Mouse (Mus musculus) right cerebral cortex, postnatal 14 days (tissue): ENCODE data around the gene Zfp146.
"Not testable (repeated sequence)": the region's sequence is repeated elsewhere in the genome, so short reads cannot be mapped to it uniquely, and the experiment has no call there.

Source experiments
- DNase-seq: peaks from one replicate; pipeline ENCODE4 v3.0.0; 2022

Gene Zfp146

GRCm38 (mm10) chr7:30169583-30170282 lies at the start of gene Zfp146:
Gene Zfp146 (minus strand): TSS chr7:30169750.
- peak; percentile 80 for DNase-seq

- no peak for DNase-seq
These were observed 47.7 kb upstream of the Zfp146 start for GRCm38 (mm10) chr7:30217277-30217676.

- DNase-seq = peak; percentile 81
These were observed 47.2 kb upstream of the Zfp146 start for GRCm38 (mm10) chr7:30216723-30217151.

- no peak for DNase-seq
These were observed 46.3 kb upstream of the Zfp146 start for GRCm38 (mm10) chr7:30215875-30216274.

GRCm38 (mm10) chr7:30213881-30214280 lies 44.3 kb upstream of the Zfp146 start:
- no peak for DNase-seq

- no peak for DNase-seq
These were observed 41.5 kb upstream of the Zfp146 start for GRCm38 (mm10) chr7:30211025-30211424.

- DNase-seq = not testable (repeated sequence)
These were observed 36.8 kb upstream of the Zfp146 start for GRCm38 (mm10) chr7:30206364-30206763.

- DNase-seq = no peak
These were observed 35.8 kb upstream of the Zfp146 start for GRCm38 (mm10) chr7:30205383-30205782.

DNA sequence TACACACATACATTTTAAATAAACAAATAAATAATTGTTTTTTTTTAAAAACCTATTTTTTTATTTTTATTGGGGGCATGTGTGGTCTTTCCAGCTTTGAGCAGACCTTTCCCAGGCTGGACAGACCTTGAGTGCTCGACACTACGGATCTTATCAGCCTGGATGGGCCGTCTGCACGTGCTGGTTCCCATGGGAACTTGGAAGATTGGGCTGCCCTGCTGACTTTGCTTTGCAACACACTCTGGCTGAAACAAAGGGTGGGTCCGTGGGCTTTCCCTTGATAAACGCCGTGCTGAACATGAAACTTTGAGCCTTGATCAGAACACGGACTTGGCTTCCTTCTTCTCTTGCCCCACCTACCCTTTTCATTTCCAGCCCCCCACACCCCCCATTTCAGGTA lies 34.8 kb upstream of the Zfp146 start:
- no peak for DNase-seq

GRCm38 (mm10) chr7:30202895-30203690 lies 33.5 kb upstream of the Zfp146 start:
- no peak for DNase-seq

DNA sequence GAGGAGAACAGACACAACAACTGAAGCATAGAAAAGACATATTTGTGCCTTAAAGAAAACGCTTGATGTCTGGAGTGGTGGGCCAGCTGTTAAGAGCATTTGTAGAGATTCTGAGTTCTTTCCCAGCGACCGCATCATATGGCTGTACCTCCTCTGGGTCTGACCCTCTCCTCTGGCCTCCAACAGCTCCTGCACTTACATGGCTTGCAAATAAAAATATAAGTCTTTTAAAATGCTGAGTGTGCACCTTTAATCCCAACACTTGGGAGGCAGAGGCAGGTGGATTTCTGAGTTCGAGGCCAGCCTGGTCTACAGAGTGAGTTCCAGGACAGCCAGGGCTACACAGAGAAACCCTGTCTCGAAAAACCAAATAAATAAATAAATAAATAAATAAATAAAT lies 31.1 kb upstream of the Zfp146 start:
- not testable (repeated sequence) for DNase-seq

- no peak for DNase-seq
These were observed 30.6 kb upstream of the Zfp146 start for GRCm38 (mm10) chr7:30200200-30200599.

- no peak for DNase-seq
These were observed 30.1 kb upstream of the Zfp146 start for GRCm38 (mm10) chr7:30199498-30200139.

DNA sequence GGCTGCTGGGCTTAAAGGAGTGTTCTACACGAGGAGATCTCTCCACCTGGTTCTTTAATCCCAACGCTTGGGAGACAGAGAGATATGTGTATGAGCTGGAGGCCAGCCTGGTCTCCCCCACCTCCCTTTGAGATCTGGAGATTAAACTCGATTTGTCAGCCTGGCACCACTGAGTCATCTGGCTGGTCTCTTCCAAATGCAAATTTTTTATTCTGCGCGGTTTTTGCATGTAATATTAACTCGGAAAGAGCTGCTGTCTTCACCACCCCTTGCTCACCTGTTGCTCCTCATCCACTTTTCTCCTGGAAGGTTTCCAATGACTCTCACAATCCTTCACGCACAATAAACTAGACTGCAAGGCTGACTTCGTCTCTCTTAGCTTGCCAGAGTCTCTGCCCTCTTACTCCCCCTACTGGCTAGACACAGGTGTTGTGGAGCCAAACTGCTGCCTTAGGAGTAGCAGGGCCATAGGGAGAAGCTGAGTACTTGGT lies 29.0 kb upstream of the Zfp146 start, which contains the start of gene Capns1:
Gene Capns1, minus strand, starts transcription at position 331 of the 491 bp plus-strand sequence.
- DNase-seq = no peak

DNA sequence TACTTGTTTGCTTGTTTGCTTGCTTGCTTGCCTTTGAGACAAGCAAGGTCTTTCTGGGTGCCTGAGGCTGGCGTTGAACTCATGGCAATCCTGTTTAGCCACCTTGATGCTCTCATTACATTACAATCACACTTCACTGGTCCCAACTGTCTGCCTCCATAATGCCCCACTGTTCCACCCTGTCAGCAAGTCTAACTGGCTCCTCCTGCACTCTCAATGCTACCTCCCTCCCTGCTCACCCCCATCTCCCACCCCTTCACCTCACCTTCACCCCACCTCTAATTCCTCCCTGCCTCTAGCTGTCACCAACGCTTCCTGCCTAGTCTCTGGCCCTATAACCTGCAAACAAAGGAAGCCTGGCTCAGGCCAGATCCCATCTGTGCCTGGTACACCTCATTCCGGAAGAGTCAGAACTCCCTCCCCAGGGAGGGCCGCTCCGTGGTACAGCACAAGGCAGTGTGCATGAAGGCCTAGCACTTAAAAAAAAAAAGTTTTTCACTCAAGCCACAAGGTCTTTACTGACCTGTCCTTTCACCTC lies 28.1 kb upstream of the Zfp146 start:
- DNase-seq = no peak

GRCm38 (mm10) chr7:30196171-30196570 lies 26.6 kb upstream of the Zfp146 start:
- DNase-seq = no peak

- DNase-seq = no peak
These were observed 25.9 kb upstream of the Zfp146 start for GRCm38 (mm10) chr7:30195461-30195860.

DNA sequence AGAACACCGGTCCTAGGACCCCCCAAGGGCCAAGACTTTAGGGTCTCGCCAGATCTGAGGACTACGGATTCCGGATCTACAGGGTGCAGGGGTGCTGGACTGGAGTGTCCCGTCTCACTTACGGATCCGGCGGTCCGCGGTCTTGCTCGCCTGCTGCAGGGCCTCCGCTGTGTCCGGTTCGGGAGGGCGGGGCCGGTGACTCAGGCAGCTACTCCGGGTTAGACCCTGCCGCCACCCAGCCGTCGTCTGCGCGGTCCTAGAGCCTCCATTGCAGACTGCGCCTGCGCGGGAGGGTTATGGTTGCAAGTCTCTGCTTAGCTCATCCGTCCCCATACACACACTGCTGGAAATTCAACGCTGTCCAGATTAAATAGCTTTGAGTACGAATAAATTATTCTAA lies 25.3 kb upstream of the Zfp146 start:
- peak; percentile 98 for DNase-seq

- peak; percentile 50 for DNase-seq
These were observed 24.7 kb upstream of the Zfp146 start for GRCm38 (mm10) chr7:30194101-30194831.

DNA sequence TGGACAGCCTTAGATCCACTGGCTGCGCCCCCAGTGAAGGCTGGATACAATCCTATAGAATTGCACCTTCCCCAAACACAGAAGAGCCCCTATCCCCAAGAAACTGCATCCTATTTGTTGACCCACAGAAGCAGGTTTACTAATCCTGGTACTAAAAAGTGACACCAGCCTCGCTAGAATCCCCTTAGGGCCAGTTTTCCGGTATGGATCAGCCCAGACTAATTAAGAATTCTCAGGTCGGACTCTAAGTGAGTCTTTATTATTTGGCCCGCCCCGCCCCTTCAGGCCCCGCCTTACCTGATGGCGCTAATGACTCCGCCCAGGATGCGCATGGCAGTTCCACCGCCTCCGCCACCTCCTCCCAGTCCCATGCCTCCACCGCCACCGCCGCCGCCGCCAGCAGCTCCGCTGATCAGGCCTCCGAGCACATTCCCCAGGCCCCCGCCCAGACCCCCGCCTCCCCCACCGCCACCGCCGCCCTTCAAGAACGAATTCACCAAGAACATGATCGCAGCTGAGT lies 24.1 kb upstream of the Zfp146 start:
- peak; percentile 66 for DNase-seq

DNA sequence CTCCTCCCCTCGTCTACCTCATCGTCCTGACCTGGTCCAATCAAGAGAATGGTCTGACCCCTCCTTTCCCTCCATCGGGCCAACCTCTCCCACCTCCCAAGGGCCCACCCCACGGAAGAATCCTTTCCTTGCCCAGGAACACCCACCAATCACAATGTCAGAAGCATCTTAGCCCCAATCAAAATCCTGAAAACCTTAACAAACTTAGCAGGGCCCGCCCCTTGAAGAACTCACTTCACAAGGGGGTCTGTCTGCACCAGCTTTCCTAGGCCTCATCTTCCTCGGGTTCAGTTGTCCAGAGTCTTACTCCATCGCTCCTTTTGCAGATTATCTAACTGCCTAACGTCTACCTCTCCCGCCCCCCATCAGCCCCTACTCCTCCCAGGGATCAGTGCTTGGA lies 23.5 kb upstream of the Zfp146 start:
- no peak for DNase-seq

- DNase-seq = no peak
These were observed 22.5 kb upstream of the Zfp146 start for GRCm38 (mm10) chr7:30192088-30192487.
